Mouse (Mus musculus): Measurements from ENCODE around the gene Bbs1.

DNA sequence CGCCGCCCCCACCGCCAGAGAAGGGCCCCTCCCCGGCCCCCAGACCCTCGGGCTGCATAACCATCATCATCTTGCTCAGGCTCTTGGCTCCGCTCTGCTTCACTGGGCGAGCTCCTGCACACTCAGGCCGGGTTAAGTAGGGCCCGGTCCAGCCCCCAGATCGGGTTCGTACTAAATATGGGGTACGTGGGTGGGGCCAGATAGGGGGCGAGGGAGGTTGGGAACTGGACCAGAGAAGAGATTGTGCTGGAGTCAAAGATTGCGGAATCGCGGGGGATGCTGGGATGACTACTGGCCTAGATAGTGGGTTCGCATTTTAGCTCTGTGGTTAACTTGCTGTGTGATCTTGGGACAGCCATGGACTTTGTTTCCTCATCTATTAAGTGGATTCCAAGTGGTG is 28.6 kb downstream of the Bbs1 start, which contains the start of gene Actn3:
- TF ChIP-seq POLR2A (IDR thresholded peaks at IDR 0.05; ENCODE audit: extremely low read depth, insufficient read depth, low read length) (no peak), CTCF (IDR thresholded peaks at IDR 0.05; ENCODE audit: extremely low read depth, insufficient read depth, low read length) (no peak)

Measured in cortical plate, adult 2 months (tissue).